Comparison of ENCODE assay signal across 12 mouse cellular contexts in genomic region chr7:114103152-114103551, GRCm38 (mm10).
"Had no signal": no experiment of that assay in that cellular context is flagged by ENCODE, and none has a peak within 500 bp of the region (broad histone marks: within the 10 kb centered on the region; RNA-seq: fewer than 3 reads in every experiment).

No protein-coding gene starts in this region.

- H3K4me1 ChIP-seq: megakaryocyte, embryonic 14.5 days; midbrain, embryonic 15.5 days had no signal

- H3K4me2 ChIP-seq: liver, embryonic 13.5 days; midbrain, embryonic 15.5 days had no signal

- H3K9me3 ChIP-seq: liver, embryonic 13.5 days; megakaryocyte, embryonic 14.5 days; midbrain, embryonic 10.5 days; midbrain, embryonic 15.5 days had no signal

- DNase-seq: layer of hippocampus, postnatal 36 days; liver, embryonic 13.5 days; right cerebral cortex, adult 18-20 months; right cerebral cortex, postnatal 14 days; right cerebral cortex, postnatal 4 days had no signal

- H3K4me3 ChIP-seq: left cerebral cortex, adult 2 months; liver, embryonic 13.5 days; megakaryocyte, embryonic 14.5 days; midbrain, embryonic 10.5 days; midbrain, embryonic 15.5 days had no signal

- ATAC-seq: hindbrain, postnatal 0 days; intestine, postnatal 0 days; midbrain, embryonic 15.5 days had no signal

- H3K9ac ChIP-seq: liver, embryonic 13.5 days; midbrain, embryonic 15.5 days had no signal

- H3K36me3 ChIP-seq: liver, embryonic 13.5 days; midbrain, embryonic 15.5 days had no signal

- H3K27ac ChIP-seq: hindbrain, postnatal 0 days; left cerebral cortex, adult 2 months; liver, embryonic 13.5 days; midbrain, embryonic 10.5 days; midbrain, embryonic 15.5 days; stomach, postnatal 0 days had no signal

- H3K27me3 ChIP-seq: liver, embryonic 13.5 days; midbrain, embryonic 15.5 days had no signal
